Mouse (Mus musculus): ENCODE measurements around the gene Pdcd4.

DNA sequence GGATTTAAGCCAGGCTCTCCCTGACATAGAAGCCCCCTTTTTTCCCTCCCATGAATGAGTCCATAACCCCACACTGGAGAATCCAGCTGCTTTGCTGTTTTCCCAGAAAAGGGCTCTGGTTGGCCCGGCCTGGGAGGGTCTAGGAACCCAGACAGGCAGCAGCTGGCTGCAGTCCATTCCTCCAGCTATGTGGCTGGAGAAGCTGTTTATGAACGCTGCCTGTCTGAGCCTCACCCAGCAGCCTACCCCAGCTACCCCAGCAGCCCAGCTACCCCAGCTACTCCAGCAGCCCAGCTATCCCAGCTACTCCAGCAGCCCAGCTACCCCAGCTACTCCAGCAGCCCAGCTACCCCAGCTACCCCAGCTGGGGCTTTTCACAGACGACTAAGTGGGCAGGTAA, at the start of gene Pdcd4:
- TF ChIP-seq CTCF (IDR thresholded peaks at IDR 0.05; ENCODE audit: low read depth) (no peak), EP300 (optimal IDR thresholded peaks at IDR 0.05) (no peak)
